Mouse (Mus musculus) layer of hippocampus, postnatal 10 days (tissue): ENCODE data around the gene Gm20388. TPM values are rescaled to one million over a fixed set of nuclear protein-coding genes. Genes with fewer than 3 reads are reported as not detected.
"Not testable (repeated sequence)": the region's sequence is repeated elsewhere in the genome, so short reads cannot be mapped to it uniquely, and the experiment has no call there.

ENCODE experiments used
- DNase-seq, 2 experiments: peaks; one replicate each; pipeline ENCODE4 v3.0.0; 2021; ENCODE audit warnings: low spot score in 2 of 2
- total RNA-seq, 2 experiments: library from RNA; stranded (reverse); gene quantifications; 2 replicates each; pipeline ENCODE4 v1.2.3; 2021

The Gm20388 gene
- total RNA-seq, 2 experiments from 2014 or later = not detected

- no peak for DNase-seq
Observed at GRCm38 (mm10) chr8:123188006-123188405, 3277.4 kb downstream of the Gm20388 start.

DNA sequence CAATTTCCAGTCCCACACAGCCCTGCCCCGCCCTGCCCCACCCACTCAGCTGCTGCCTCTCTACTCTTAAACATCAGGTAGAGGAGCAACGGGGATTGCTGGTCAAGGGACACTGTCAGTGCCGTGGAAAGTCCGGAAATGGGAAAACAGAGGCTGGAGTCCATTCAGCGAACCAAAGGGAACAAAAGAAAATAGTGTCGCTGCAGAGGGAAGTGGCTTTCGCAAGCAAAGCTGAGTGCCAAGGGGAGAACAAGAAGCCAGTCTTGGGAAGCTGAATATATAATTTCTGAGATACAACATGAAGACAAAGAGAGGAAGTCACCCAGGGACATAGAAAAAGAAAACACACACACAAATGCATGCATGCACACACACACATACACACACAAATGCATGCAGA lies 3278.2 kb downstream of the Gm20388 start:
- DNase-seq = no peak

GRCm38 (mm10) chr8:123190678-123191077 lies 3280.0 kb downstream of the Gm20388 start:
- peak; percentile 80 to 88 for DNase-seq

DNA sequence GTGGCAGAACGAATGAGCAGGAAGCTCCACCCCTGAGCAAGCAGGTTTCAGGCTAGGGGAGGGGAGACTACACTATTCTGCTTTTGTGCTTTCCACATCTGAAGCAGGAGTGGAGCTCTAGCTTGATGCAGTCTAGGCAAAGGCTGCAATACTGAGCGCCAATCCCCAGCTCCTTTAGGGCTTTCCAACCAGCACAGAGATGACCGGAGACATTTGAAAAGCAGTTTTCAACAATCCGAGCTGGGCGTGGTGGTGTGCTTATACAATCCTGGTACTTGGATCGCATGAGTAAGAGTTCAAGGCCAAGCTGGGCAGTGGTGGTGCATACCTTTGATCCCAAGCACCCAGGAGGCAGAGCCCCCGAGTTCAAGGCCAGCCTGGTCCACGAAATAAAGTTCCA lies 3281.3 kb downstream of the Gm20388 start:
- DNase-seq = no peak

DNA sequence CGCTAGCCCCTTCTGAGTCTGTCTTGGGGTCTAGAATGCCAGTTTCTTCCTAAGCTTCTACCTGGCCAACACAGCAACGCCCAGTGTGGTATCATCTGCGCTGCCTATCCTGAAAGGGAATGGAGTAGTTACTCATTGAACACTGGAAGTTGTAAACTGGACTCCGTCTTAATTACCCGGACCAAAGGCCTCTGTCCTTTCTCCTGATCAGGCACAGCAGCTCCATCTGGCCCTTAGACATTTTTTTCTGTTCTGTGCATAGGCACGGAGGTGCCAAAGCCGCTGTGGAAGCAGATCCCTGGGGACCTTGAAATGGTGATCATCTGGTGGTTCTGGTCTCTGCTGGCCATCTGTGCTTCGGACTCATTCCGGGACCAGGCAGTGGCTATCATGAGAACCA lies 3283.1 kb downstream of the Gm20388 start:
- no peak for DNase-seq

DNA sequence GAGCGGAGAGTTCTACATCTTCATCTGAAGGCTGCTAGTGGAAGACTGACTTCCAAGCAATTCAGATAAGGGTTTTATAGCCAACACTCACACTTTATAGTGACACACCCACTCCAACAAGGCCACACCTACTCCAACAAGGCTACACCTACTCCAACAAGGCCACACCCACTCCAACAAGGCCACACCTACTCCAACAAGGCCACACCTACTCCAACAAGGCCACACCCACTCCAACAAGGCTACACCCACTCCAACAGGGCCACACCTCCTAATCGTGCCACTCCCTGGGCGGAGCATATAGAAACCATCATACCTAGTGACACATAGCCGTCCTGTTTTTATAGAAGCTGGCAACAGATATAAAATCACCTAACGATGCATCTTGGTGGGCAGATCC lies 3286.4 kb downstream of the Gm20388 start:
- DNase-seq = not testable (repeated sequence)

GRCm38 (mm10) chr8:123199864-123200263 lies 3289.2 kb downstream of the Gm20388 start:
- no peak for DNase-seq

DNA sequence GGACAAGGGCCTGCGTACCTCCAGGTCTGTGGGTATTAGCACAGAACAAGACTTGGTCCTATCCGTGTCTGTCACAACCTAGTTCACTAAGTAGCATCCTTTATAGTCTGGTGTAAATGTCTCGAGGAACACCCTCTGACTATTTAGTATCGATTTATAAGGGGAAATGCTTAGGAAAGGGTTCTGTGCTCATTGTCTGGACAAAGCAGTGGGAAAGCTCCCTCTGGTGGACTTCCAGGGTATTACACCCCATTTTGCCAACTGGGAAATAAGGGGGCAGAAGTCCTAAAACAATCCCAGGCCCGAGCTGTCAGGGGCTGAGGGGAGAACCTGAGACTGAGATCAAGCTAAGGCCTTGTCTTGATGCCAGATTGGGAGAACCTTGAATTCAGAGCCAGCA lies 3291.6 kb downstream of the Gm20388 start:
- peak; percentile 88 to 89 for DNase-seq

DNA sequence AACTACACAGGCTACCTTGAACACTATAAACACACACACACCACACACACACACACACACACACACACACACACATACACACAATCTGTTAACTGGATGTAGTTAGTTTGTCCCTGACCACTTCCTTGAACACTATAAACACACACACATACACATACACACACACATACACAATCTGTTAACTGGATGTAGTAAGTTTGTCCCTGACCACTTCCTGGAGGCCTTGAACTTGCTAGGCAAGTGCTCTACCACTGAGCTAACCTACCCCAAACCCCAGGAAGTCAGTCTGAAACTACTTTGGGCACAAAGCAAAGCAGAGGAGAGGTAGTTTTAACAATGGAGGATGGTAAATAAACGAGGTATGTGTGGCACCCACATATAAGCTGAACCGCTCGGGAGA lies 3292.9 kb downstream of the Gm20388 start:
- DNase-seq = no peak

GRCm38 (mm10) chr8:123211876-123212275 lies 3301.2 kb downstream of the Gm20388 start:
- no peak for DNase-seq

GRCm38 (mm10) chr8:123212321-123213117 lies 3301.9 kb downstream of the Gm20388 start, which contains the start of the genes Chmp1a and Spata33:
Gene Chmp1a, minus strand, starts transcription at chr8:123212763.
Gene Spata33, plus strand, starts transcription at chr8:123212832.
- DNase-seq = peak; percentile 83 to 87

GRCm38 (mm10) chr8:123213118-123213772 lies 3302.6 kb downstream of the Gm20388 start:
- DNase-seq = no peak

- DNase-seq = no peak
Observed at GRCm38 (mm10) chr8:123215430-123215829, 3304.8 kb downstream of the Gm20388 start.

- DNase-seq = no peak
Observed at GRCm38 (mm10) chr8:123220917-123221316, 3310.3 kb downstream of the Gm20388 start.

DNA sequence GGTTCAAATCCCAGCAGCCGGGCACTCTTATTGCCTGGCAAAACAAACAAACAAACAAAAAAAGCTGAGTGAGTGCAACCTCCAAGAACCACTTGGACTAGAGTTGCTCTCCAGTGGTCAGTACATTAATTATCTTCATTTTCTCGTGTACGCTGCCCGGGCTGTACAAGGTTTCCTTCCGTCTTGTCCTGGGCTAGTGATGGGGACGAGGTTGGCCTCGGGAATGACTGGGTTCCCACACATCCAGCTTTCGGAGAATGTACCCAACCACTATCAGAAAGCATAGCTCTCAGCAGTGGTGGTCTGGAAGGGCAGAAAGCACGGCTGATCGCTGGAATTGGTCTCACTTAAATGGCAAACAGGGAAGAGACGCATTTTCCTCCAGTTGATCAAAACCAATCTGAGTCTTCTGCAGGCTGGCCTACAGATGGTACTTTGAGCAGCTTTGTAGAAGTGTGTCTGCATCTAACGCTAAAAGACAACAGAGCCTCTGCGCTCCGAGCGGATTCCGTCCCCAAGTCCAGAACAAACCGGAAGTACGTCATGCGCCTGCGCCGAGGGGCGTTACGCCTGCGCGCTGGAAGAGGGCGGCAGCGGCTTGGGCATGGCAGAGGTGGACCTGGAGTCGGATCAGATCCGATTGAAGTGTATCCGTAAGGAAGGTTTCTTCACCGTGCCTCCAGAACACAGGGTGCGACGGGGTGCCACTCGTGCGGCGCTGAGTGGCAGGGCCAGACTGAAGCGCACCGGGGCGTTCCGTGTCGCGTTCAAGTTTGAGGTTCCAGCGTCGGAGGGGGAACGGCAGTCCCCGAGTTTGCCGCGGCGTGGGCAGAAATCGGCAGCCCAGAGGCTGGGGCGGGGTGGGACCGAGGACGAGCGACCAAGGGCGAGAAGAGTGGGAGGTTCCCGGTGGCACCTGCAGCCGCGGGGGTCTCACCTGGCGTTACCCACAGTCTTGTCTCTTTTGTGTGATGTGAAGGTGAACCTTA lies 3313.9 kb downstream of the Gm20388 start, which contains the start of gene Cdk10:
Gene Cdk10, plus strand, starts transcription at position 565 of the 989 bp plus-strand sequence.
- DNase-seq = peak; percentile 92 to 93

GRCm38 (mm10) chr8:123228416-123228815 lies 3317.8 kb downstream of the Gm20388 start:
- no peak for DNase-seq

- not testable (repeated sequence) for DNase-seq
Observed at GRCm38 (mm10) chr8:123230326-123230725, 3319.7 kb downstream of the Gm20388 start.

GRCm38 (mm10) chr8:123231742-123232141 lies 3321.1 kb downstream of the Gm20388 start:
- peak in 1 of 2 experiments; percentile 40 for DNase-seq

- peak in 1 of 2 experiments; percentile 28 for DNase-seq
Observed at GRCm38 (mm10) chr8:123232553-123232952, 3321.9 kb downstream of the Gm20388 start.

GRCm38 (mm10) chr8:123233300-123233699 lies 3322.7 kb downstream of the Gm20388 start:
- DNase-seq = peak in 1 of 2 experiments; percentile 40

DNA sequence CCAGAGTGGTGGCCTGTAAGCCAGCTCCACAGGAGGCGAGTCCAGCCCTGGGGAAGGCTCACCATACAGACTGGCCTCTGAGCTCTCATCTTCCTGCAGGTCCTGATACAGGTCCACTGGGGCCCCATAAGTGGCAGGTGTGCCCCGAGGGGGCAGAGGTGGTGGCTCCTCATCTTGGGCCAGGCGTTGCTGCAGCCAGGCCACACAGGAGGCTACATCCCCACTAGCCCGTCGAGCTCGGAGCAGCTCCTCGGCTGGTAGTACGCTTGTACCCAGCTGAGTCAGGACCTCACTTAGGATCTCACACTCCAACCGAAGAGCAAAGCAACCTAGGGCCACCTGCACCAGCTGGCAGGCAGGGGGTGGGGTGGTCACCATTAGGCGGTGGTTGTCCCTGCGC lies 3323.1 kb downstream of the Gm20388 start:
- peak in 1 of 2 experiments; percentile 36 for DNase-seq
